Mouse (Mus musculus): Measurements from ENCODE around the gene Dcaf12l1.
"Not testable (repeated sequence)": the region's sequence is repeated elsewhere in the genome, so short reads cannot be mapped to it uniquely, and the experiment has no call there.

The Dcaf12l1 gene

DNA sequence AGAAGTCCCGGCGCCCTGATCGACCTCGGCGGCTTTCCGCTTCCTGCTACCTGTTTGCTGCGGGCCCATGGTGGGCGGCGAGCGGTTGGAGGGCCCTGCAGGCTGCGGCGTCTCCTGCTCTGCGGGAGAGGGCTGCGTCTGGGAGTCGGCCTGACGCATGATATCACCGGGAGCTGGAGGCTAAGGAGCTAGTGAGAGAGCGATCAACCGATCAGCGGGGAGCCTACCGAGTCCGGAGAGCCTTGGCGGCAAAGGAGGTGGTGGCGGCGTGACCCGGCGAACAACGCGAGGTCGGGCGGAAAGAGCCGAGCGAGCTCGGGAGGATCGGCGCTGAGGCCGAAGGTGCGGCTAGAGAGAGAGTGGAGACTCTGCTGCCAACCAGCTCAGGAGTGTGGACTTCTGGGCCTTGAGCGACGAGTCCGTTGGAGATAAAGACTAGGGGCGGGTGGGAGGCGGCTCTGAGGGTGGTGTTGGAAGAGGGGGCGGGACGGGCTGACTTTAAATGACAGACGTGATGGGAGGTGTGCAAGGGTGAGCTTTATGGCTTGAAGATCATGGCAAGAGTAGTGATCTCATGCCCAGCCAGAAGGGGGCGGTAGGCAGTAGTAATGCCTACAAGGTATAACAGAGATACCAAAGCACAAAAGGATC is at the start of gene Dcaf12l1:
Gene Dcaf12l1, minus strand, starts transcription at position 437 of the 651 bp plus-strand sequence.
- peak; percentile 20 for DNase-seq (ENCODE audit: low read depth, low spot score)

DNA sequence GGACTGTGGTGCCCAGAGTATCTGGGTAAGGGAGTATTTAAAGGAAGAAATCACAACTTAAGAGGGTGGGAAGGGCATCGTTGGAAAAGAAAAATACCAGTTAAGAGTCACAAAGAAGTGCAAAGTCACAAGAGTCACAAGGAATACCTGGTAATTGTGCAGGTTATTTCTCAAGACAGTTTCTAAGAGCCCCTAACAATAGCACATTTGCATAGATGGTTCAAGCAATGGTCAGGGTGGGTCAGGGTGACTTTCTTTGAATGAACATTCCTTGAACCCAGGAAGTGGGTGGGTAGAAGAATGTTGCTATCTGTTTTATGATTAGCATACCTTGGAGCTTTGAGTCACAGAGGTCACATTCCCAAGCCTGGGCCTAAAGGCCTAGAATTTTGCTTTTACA is 19.4 kb upstream of the Dcaf12l1 start:
- not testable (repeated sequence) for DNase-seq (ENCODE audit: low read depth, low spot score)

GRCm38 (mm10) chrX:44789036-44789760 is 799 bp downstream of the Dcaf12l1 start:
- no peak for DNase-seq (ENCODE audit: low read depth, low spot score)

Data from WW6 (cell line).